Mouse (Mus musculus) adrenal gland, postnatal 14 days (tissue): ENCODE measurements at regions not wholly inside any gene's neighbourhood (a gene's known extent, or its start where the extent isn't known, plus 50 kb on each side); places are given as distances from the start of the nearest gene placed in this dataset.

Experiments used
- DNase-seq: peaks from one replicate; pipeline ENCODE4 v3.0.0; 2021; ENCODE audit warnings: mixed read lengths

DNA sequence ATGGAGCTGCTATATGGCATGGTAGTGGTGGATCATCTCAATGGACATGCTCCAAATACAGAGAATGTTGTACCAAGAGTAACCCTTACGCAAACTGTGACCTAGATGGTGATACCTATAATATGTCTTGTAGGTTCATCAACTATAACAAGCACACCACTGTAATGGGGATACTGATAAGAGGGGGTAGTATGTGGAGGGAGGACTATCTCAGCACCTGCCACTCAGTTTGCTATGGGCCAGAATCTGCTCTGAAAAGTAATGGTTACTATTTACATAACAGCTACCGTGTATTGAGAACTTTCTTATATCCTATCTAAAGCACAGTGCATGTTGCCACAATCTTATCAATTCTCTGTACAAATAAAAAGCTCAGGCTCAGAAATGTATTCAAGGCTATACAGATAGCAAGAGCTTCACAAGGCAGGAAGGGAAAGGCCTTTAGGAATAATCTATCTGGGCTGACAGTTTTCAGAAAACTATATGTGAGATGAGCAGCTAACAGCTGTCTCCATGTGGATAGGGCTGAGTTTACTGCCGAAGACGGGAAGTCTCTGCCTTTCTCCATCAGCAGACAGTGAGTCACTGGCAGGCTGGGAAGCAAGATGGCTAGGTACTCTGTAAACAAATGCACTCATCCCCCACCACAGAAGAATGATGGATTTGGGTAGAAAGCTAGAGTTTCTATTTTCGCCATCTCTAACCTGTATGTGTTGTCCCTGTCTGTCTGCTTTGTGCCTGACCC is 77.1 kb upstream of the Nck2 start:
- no peak for DNase-seq

- DNase-seq, result no peak
Observed at GRCm38 (mm10) chr1:43371863-43372262, 72.5 kb upstream of the Nck2 start.

- DNase-seq, result no peak
Observed at GRCm38 (mm10) chr1:43374946-43375345, 69.4 kb upstream of the Nck2 start.

- no peak for DNase-seq
Observed at GRCm38 (mm10) chr1:43375851-43376250, 68.5 kb upstream of the Nck2 start.

- DNase-seq, result no peak
Observed at GRCm38 (mm10) chr1:43377491-43378263, 66.7 kb upstream of the Nck2 start.

- no peak for DNase-seq
Observed at GRCm38 (mm10) chr1:43385008-43385407, 59.4 kb upstream of the Nck2 start.

DNA sequence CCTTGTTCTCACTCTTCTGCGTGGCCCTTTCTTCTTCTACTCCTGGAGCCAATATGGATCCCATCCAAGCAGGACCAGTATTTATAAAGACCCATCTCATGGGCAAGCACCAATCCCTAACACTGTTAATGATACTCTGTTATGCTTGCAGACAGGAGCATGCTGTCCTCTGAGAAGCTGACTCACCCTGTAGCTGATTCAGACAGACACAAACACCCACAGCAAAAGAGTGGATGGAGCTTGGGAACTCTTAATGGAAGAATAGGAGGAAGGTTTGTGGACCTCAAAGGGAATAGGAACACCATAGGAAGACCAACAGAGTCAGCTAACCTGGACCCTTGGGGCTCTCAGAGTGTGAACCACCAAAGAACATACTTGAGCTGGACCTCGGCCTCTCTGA is 50.3 kb upstream of the Nck2 start:
- no peak for DNase-seq
